Comparison of ENCODE assay signal across 8 mouse cellular contexts in the genomic region with DNA sequence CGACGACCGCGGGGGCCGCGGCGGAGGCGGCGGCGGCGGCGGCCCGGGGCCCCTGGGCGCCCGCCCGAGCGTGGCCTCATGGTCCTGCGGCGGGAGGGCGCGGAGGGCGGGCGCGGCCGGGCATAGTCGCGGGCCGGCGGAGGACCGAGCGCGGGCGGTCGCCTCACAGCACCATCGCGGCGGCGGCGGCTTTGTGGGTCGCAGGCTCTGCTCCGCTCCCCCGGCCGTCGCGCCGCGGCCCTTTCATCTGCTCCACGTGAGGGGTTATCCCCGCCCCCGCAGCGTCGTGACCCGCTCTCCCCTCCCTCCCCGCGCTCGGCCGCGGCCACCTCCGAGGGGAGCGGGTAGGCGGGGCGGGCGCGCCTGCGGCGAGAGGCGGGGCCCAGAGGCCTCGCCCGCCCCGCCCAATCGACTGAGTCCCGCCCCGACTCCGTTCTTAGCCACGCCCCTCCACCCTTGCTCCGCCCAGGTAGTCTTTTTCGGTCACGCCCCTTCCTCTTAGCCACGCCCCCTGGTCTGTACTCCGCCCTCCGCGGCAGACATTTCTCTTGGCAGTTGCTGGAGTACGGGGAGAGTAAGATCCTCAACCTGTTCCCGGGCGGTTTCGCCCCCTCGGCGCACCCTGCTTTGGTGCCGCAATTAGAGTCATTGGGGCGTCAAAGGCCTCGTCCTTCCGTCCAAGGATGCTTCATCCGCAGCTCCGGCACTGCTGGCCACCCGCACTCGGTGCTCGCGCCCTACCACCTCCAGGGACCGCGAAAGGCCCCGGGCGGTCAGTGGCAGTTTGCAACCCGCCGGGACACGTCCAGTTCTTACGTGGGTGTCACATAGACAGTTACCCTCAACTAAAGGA. TPM values are rescaled to one million over a fixed set of nuclear protein-coding genes. Genes with fewer than 3 reads are reported as not detected.
DNase-seq lines count a peak whose midpoint lies in the region; ATAC-seq lines count a peak whose summit lies in the region.

TSS of gene Znrf3 (minus strand) at position 249 of the 853 bp plus-strand sequence.

- H3K9ac ChIP-seq in embryonic facial prominence, embryonic 14.5 days (ENCODE audit: low read depth, low read length): peak within 1 kb of the TSS; percentile 92
- H3K9ac ChIP-seq in kidney, embryonic 14.5 days (ENCODE audit: low read depth, low read length): peak within 1 kb of the TSS; percentile 90
- peak within 1 kb of the TSS; percentile 82 for H3K9ac ChIP-seq in limb, embryonic 15.5 days

- H3K4me1 ChIP-seq in embryonic facial prominence, embryonic 14.5 days (ENCODE audit: control insufficient read depth, insufficient read depth, low read length): peaks cover 18% of the 10 kb centered on the region; the same call in 1 of the 2 replicates
- peaks cover 12% of the 10 kb centered on the region; the same call in 1 of the 2 replicates for H3K4me1 ChIP-seq in kidney, embryonic 14.5 days (ENCODE audit: control insufficient read depth, insufficient read depth, low read length)
- peaks cover 20% of the 10 kb centered on the region for H3K4me1 ChIP-seq in limb, embryonic 15.5 days

- H3K27me3 ChIP-seq in embryonic facial prominence, embryonic 14.5 days (replicated peaks; ENCODE audit: control insufficient read depth, insufficient read depth, low read length): no peaks in the 10 kb centered on the region
- H3K27me3 ChIP-seq in kidney, embryonic 14.5 days (ENCODE audit: control insufficient read depth, insufficient read depth, low read length): no peaks in the 10 kb centered on the region
- H3K27me3 ChIP-seq in limb, embryonic 15.5 days: no peaks in the 10 kb centered on the region

- no peaks in the 10 kb centered on the region for H3K36me3 ChIP-seq in embryonic facial prominence, embryonic 14.5 days (ENCODE audit: control insufficient read depth, insufficient read depth, low read length)
- H3K36me3 ChIP-seq in kidney, embryonic 14.5 days (ENCODE audit: control insufficient read depth, insufficient read depth, low read length): no peaks in the 10 kb centered on the region
- no peaks in the 10 kb centered on the region for H3K36me3 ChIP-seq in limb, embryonic 15.5 days

- peak within 1 kb of the TSS; percentile 80 for H3K27ac ChIP-seq in embryonic facial prominence, embryonic 14.5 days (replicated peaks; ENCODE audit: low read depth, low read length)
- H3K27ac ChIP-seq in kidney, embryonic 14.5 days (ENCODE audit: low read depth, low read length): peak within 1 kb of the TSS; percentile 85
- peak within 1 kb of the TSS; percentile 85 for H3K27ac ChIP-seq in limb, embryonic 15.5 days

- peak within 1 kb of the TSS; percentile 82 for H3K4me3 ChIP-seq in embryonic facial prominence, embryonic 14.5 days (ENCODE audit: low read depth, low read length)
- peak within 1 kb of the TSS; percentile 90 for H3K4me3 ChIP-seq in kidney, embryonic 14.5 days (ENCODE audit: low read length)
- peak within 1 kb of the TSS; percentile 89 for H3K4me3 ChIP-seq in limb, embryonic 15.5 days

- ATAC-seq in embryonic facial prominence, embryonic 14.5 days (ENCODE audit: low read depth): peak; percentile 91
- ATAC-seq in kidney, embryonic 14.5 days (ENCODE audit: low FRiP score, low TSS enrichment): peak; percentile 95
- ATAC-seq in limb, embryonic 15.5 days (ENCODE audit: insufficient number of reproducible peaks, low FRiP score, low TSS enrichment, low read depth): peak; percentile 94

- peak; percentile 76 for DNase-seq in 3T3-L1 (ENCODE audit: low read depth, low spot score)
- peak; percentile 92 to 97 for DNase-seq in adrenal gland, postnatal 4 days (ENCODE audit: low spot score in 2 of 2)
- DNase-seq in embryonic facial prominence, embryonic 14.5 days (ENCODE audit: low spot score): peak; percentile 96
- DNase-seq in heart, adult 9 months (ENCODE audit: low spot score in 2 of 2): peak; percentile 81 to 88
- peak; percentile 86 to 92 for DNase-seq in monocyte, adult 2 months (ENCODE audit: low read depth in 1 of 2, low spot score in 2 of 2)
- DNase-seq in spleen, postnatal 36 days (ENCODE audit: low spot score in 2 of 2): peak; percentile 87 to 88

- H3K4me2 ChIP-seq in embryonic facial prominence, embryonic 14.5 days (ENCODE audit: low read depth, low read length): peak within 1 kb of the TSS; percentile 95
- peak within 1 kb of the TSS; percentile 93 for H3K4me2 ChIP-seq in kidney, embryonic 14.5 days (replicated peaks; ENCODE audit: low read depth, low read length)
- peak within 1 kb of the TSS; percentile 85 for H3K4me2 ChIP-seq in limb, embryonic 15.5 days

- 0% methylated on average over 27 of the region's 106 CpGs for WGBS in embryonic facial prominence, embryonic 14.5 days
- 1% methylated on average over 55 of the region's 106 CpGs for WGBS in kidney, embryonic 14.5 days
- under 1% methylated on average over 43 of the region's 106 CpGs for WGBS in limb, embryonic 15.5 days

- H3K9me3 ChIP-seq in embryonic facial prominence, embryonic 14.5 days (ENCODE audit: control insufficient read depth, low read length): no peaks in the 10 kb centered on the region
- H3K9me3 ChIP-seq in kidney, embryonic 14.5 days (ENCODE audit: control insufficient read depth, low read length): no peaks in the 10 kb centered on the region
- H3K9me3 ChIP-seq in limb, embryonic 15.5 days: no peaks in the 10 kb centered on the region

RNA-seq across cellular contexts. Expression of gene Znrf3, which starts in this region (rescaled TPM):
- 10 to 100 TPM; 44.3 to 44.6 TPM for total RNA-seq in adrenal gland, postnatal 4 days (2021)
- polyA plus RNA-seq in embryonic facial prominence, embryonic 14.5 days (2014; fragmentation: Nextera tagmentation; extraction: Ambion mirVana): 9.2 and 10.2 TPM in 2 replicates
- 20.6 and 21.1 TPM in 2 replicates for polyA plus RNA-seq in kidney, embryonic 14.5 days (2014; fragmentation: Nextera tagmentation; extraction: Ambion mirVana)
- polyA plus RNA-seq in limb, embryonic 15.5 days (2015; fragmentation: Nextera tagmentation; extraction: Ambion mirVana): 16.2 and 16.3 TPM in 2 replicates

Comparison
In these comparisons a context has a peak if more than half of its experiments do, and no peak if none do; other contexts are left out.
1. Peak in every context shown above with its lines: DNase-seq, ATAC-seq, H3K4me3 ChIP-seq and H3K27ac ChIP-seq.